Mouse (Mus musculus) ES-E14 (cell line): ENCODE results near the gene Lap3. TPM values are rescaled to one million over a fixed set of nuclear protein-coding genes. Genes with fewer than 3 reads are reported as not detected.

Experiments used
- DNase-seq: peaks from one replicate; pipeline ENCODE4 v3.0.0-alpha.2; 2013; ENCODE audit warnings: low read depth, low spot score
- H3K27ac ChIP-seq: 2 replicates; pipeline ENCODE4 v1.5.1; 2012; ENCODE audit warnings: low read depth, mild to moderate bottlenecking, low read length, moderate library complexity, mixed read lengths; ENCODE audit not compliant: poor library complexity, insufficient read depth, severe bottlenecking
- H3K36me3 ChIP-seq: 2 replicates; pipeline ENCODE4 v1.6.1; 2012; ENCODE audit warnings: mild to moderate bottlenecking, low read length, moderate library complexity, mixed read lengths; ENCODE audit not compliant: control insufficient read depth, poor library complexity, insufficient read depth, severe bottlenecking
- H3K4me1 ChIP-seq, 2 experiments: fragments of 150-350 bp in 1 of 2; sonication (generic) in 1 of 2; 2 replicates each; pipeline ENCODE4 v1.6.1; 2012; ENCODE audit warnings: low read length in 2 of 2, mild to moderate bottlenecking in 1 of 2, mixed read lengths in 1 of 2; ENCODE audit not compliant: control insufficient read depth in 2 of 2, insufficient read depth in 2 of 2, poor library complexity in 1 of 2
- H3K4me3 ChIP-seq, 2 experiments: fragments of 150-350 bp in 1 of 2; sonication (generic) in 1 of 2; 2 replicates each; pipeline ENCODE4 v1.5.1; 2012; ENCODE audit warnings: low read length in 2 of 2, low read depth in 1 of 2, mild to moderate bottlenecking in 1 of 2, mixed read lengths in 1 of 2; ENCODE audit not compliant: insufficient read depth in 1 of 2, poor library complexity in 1 of 2, severe bottlenecking in 1 of 2
- H3K9ac ChIP-seq: 2 replicates; pipeline ENCODE4 v1.6.1; 2012; ENCODE audit warnings: low read depth, mild to moderate bottlenecking, low read length, mixed read lengths; ENCODE audit not compliant: poor library complexity, insufficient read depth, severe bottlenecking
- H3K9me3 ChIP-seq: fragments of 150-350 bp; sonication (generic); 2 replicates; pipeline ENCODE4 v1.6.1; 2012; ENCODE audit warnings: low read depth, mild to moderate bottlenecking, low read length; ENCODE audit not compliant: control insufficient read depth, insufficient read depth
- CHD2 ChIP-seq: IDR thresholded peaks from 2 replicates; pipeline ENCODE4 v1.6.1; 2014; ENCODE audit warnings: mild to moderate bottlenecking, low read depth, low read length, inconsistent platforms
- HCFC1 ChIP-seq: IDR thresholded peaks from 2 replicates; pipeline ENCODE4 v1.6.1; 2012; ENCODE audit warnings: low read length, inconsistent platforms, borderline replicate concordance; ENCODE audit not compliant: insufficient read depth
- MAFK ChIP-seq: IDR thresholded peaks from 2 replicates; pipeline ENCODE4 v1.6.1; 2014; ENCODE audit warnings: mild to moderate bottlenecking, low read depth, low read length, inconsistent platforms; ENCODE audit not compliant: insufficient read depth
- ZC3H11A ChIP-seq: IDR thresholded peaks from 2 replicates; pipeline ENCODE4 v1.6.1; 2012; ENCODE audit warnings: low read depth, mild to moderate bottlenecking, inconsistent platforms, low read length, borderline replicate concordance
- ZNF384 ChIP-seq: IDR thresholded peaks from 2 replicates; pipeline ENCODE4 v1.6.1; 2012; ENCODE audit warnings: low read depth, low read length, inconsistent platforms
- in situ Hi-C, 2 experiments: fragments of 600-800 bp; cut with MboI; formaldehyde crosslinking; loops; one replicate each; pipeline ENCODE4 v1.15.1; 2025; ENCODE audit warnings: low sequenced_read_pairs in 2 of 2, inconsistent platforms in 1 of 2; ENCODE audit not compliant: unreplicated experiment in 2 of 2
- total RNA-seq: library from RNA; depleted of rRNA; stranded (reverse); fragments of 300-350 nt; gene quantifications from 2 replicates; pipeline ENCODE4 v1.2.3, GENCODE M21; 2012

Gene Lap3
- total RNA-seq, 1 experiment = 178 TPM

DNA sequence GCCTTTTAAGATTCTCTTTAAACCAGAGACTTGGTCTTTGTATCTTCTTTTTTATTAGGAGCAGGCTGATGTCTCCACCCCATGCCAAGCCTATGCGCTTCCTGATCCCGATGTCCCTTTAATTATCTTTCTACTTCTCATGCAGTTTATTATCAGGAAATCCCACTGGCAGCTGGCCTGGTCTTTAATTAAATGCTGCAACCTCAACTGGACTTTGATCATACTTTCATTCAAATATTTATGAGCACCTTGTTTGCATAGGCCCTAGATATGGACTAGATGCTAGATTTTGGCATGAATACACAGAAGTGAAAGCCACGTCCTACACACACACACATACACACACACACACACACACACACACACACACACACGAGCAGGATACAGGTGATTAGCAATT, 1.4 kb upstream of the Lap3 start:
- Histone ChIP-seq H3K36me3 (peaks cover 5% of the 10 kb centered on the region), H3K4me3 (no peak overlapping the region), H3K4me1 (peaks cover 5% of the 10 kb centered on the region in 2 experiments), H3K27ac (no peak overlapping the region), H3K9ac (no peak overlapping the region), H3K9me3 (no peaks in the 10 kb centered on the region)
- DNase-seq = no peak
- in situ Hi-C loops = no loop called here
- TF ChIP-seq CHD2 (no peak), ZC3H11A (no peak), ZNF384 (no peak), HCFC1 (no peak), MAFK (no peak)

DNA sequence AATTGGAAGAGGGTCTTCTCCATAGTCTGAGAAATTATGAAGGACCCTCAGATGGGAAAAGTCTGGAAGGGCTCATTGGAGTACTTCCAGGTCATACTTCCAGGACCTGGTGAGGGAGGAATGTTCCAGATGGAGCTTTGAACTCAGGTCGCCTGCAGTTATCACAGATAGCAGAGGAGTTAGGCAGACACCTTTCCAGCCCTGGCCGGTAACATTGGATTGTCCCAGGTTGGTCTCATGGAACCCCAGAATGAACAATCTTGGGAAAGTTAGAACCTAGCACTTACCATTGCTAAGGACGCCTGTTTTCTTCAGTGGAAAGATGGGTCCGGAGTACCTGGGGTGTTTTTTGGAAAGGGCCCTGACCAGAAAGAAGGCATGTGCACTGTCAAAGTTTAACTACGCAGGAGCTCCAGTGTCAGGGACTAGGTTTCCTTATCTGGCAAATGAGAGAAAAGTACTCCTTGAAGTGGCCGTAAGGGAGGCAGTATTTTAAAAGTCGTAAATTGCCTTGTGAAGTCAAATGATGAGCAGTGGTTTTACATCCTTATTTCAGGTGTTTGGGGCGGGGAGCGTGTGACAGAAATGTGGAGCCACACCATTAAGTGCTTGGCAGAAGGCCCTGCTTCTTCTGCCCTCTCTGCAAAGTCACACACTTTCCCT, 1.1 kb downstream of the Lap3 start:
- in situ Hi-C loops = no loop called here
- DNase-seq = no peak
- TF ChIP-seq ZNF384 (no peak), ZC3H11A (no peak), HCFC1 (no peak), CHD2 (no peak), MAFK (no peak)
- H3K4me1 ChIP-seq = peaks cover 5 to 10% of the 10 kb centered on the region in 2 experiments
- peak overlapping the region; percentile 95 for H3K9ac ChIP-seq
- no peaks in the 10 kb centered on the region for H3K9me3 ChIP-seq
- H3K27ac ChIP-seq = no peak overlapping the region
- peaks cover 23% of the 10 kb centered on the region for H3K36me3 ChIP-seq
- peak overlapping the region; percentile 87 to 92 for H3K4me3 ChIP-seq

DNA sequence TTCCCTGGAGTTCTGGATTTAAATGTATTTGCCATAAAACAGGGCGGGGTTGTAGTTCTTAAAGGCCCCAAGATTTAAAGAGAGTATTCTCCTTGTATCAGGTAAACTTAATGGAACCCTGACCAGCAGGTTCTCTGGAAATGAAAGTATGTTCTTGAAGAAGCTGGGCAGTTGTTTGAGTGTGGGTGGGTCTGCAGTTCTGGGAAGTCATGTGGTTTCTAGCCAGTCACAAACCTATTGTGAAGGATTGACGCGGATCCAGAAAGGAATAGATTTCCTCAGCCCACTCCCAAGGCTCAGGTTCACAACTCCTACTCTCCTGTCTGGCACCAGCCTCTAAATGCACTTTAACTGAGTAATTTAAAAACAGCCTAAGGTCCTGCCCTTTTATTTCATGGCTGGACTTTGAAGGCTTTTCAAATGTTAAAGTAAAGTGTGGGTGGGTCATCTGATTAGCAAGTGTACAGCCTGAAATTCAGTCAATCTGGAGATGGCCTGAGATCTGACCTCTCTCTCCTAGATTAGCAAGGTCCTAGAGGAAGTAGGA, 2.3 kb downstream of the Lap3 start:
- Histone ChIP-seq H3K27ac (peak overlapping the region; percentile 92), H3K9ac (peak overlapping the region; percentile 26; the same call in 1 of the 2 replicates), H3K36me3 (peaks cover 32% of the 10 kb centered on the region), H3K4me1 (peaks cover 5 to 10% of the 10 kb centered on the region in 2 experiments), H3K9me3 (no peaks in the 10 kb centered on the region), H3K4me3 (peak overlapping the region; percentile 87 to 92)
- peak; percentile 65 for DNase-seq
- TF ChIP-seq ZNF384 (no peak), ZC3H11A (no peak), CHD2 (0 out of 2 replicates have a peak, but pooled peaks have one; percentile 32), HCFC1 (no peak), MAFK (no peak)
- in situ Hi-C loops = no loop called here

DNA sequence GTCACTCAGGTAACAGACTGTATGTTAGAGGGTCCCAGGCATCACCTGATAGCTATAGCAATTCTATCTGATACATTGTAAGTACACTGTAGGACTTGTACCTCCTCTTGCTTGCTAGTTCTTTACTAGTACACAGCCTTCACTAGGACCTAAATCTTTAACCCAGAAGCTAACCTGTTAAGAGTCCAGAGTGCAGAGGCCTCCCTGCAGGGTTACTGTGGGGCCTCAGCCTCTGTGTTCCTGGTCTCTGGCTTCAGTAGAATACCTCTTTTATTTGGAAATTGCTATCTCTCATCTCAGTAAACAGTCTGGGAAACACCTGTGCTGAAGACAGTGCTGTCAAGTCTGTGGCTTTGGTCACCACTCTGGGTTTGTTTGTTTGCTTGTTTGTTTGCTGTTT, 2.9 kb downstream of the Lap3 start:
- Histone ChIP-seq H3K9ac (peak overlapping the region; percentile 11; the same call in 1 of the 2 replicates), H3K27ac (no peak overlapping the region; the same call in 1 of the 2 replicates), H3K9me3 (no peaks in the 10 kb centered on the region), H3K4me1 (peaks cover 5 to 10% of the 10 kb centered on the region in 2 experiments), H3K4me3 (peak overlapping the region in 1 of 2 experiments; percentile 3; a peak in 1 of 4 replicates), H3K36me3 (peaks cover 36% of the 10 kb centered on the region)
- in situ Hi-C loops = no loop called here
- TF ChIP-seq HCFC1 (no peak), ZC3H11A (no peak), ZNF384 (no peak), MAFK (no peak), CHD2 (no peak)
- DNase-seq = no peak

DNA sequence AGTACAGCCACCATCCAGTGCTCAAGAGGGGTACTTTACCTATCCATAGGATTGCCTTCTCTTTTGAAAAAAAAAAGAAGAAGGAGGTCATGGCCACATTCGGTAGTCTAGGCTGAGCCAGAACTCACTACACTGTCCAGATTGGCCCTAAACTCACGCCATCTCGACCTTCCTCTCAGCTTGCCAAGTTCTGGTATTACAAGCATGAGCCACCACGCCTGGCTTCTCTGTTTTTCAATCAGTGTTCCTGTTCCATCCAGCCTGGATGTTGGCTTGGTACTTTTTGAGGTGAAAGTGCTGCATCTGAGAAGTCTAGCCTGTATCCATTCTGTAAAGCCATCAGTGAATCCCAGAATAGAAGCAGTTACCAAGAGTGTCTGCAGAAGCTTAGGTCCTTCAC, 3.3 kb downstream of the Lap3 start:
- DNase-seq = no peak
- H3K27ac ChIP-seq = no peak overlapping the region
- TF ChIP-seq HCFC1 = no peak
- peak overlapping the region; percentile 11; the same call in 1 of the 2 replicates for H3K9ac ChIP-seq
- H3K4me3 ChIP-seq = peak overlapping the region in 1 of 2 experiments; percentile 9; a peak in 1 of 4 replicates
- peaks cover 5 to 10% of the 10 kb centered on the region in 2 experiments for H3K4me1 ChIP-seq
- peaks cover 38% of the 10 kb centered on the region for H3K36me3 ChIP-seq
- H3K9me3 ChIP-seq = no peaks in the 10 kb centered on the region
- in situ Hi-C loops = no loop called here
